Mouse (Mus musculus): ENCODE measurements at regions not wholly inside any gene's neighbourhood (a gene's known extent, or its start where the extent isn't known, plus 50 kb on each side); places are given as distances from the start of the nearest gene placed in this dataset.
A peak's percentile ranks its signal among the peaks of the same experiment; 100 is the strongest.

- Histone ChIP-seq H3K27ac (ENCODE audit: low read depth, low read length) (no peak overlapping the region), H3K4me2 (ENCODE audit: low read length) (no peak overlapping the region), H3K9me3 (ENCODE audit: control insufficient read depth, low read length) (no peaks in the 10 kb centered on the region), H3K27me3 (replicated peaks; ENCODE audit: control insufficient read depth, insufficient read depth, low read length) (no peaks in the 10 kb centered on the region), H3K9ac (ENCODE audit: low read depth, low read length) (no peak overlapping the region), H3K36me3 (ENCODE audit: control insufficient read depth, insufficient read depth, low read length) (no peaks in the 10 kb centered on the region), H3K4me3 (ENCODE audit: low read length) (no peak overlapping the region), H3K4me1 (ENCODE audit: control insufficient read depth, insufficient read depth, low read depth, low read length) (peaks cover 3% of the 10 kb centered on the region; the same call in 1 of the 2 replicates)
- ATAC-seq = no peak
- WGBS = 83% methylated on average over 3 of the region's 3 CpGs
These were observed 186.3 kb upstream of the Mvb12b start for GRCm38 (mm10) chr2:34074066-34074465.

- H3K9ac ChIP-seq (ENCODE audit: low read depth, low read length) = no peak overlapping the region
- H3K4me2 ChIP-seq (ENCODE audit: low read length) = no peak overlapping the region
- H3K4me1 ChIP-seq (ENCODE audit: control insufficient read depth, insufficient read depth, low read depth, low read length) = no peaks in the 10 kb centered on the region; the same call in 1 of the 2 replicates
- H3K9me3 ChIP-seq (ENCODE audit: control insufficient read depth, low read length) = no peaks in the 10 kb centered on the region
- WGBS = 61% methylated on average over 13 of the region's 13 CpGs
- no peak overlapping the region for H3K4me3 ChIP-seq (ENCODE audit: low read length)
- peak; percentile 55; the same call in 1 of the 2 replicates for ATAC-seq
- H3K27me3 ChIP-seq (replicated peaks; ENCODE audit: control insufficient read depth, insufficient read depth, low read length) = no peaks in the 10 kb centered on the region
- H3K27ac ChIP-seq (ENCODE audit: low read depth, low read length) = no peak overlapping the region
- H3K36me3 ChIP-seq (ENCODE audit: control insufficient read depth, insufficient read depth, low read length) = no peaks in the 10 kb centered on the region
These were observed 177.8 kb upstream of the Mvb12b start for GRCm38 (mm10) chr2:34065592-34065991.

- H3K9me3 ChIP-seq (ENCODE audit: control insufficient read depth, low read length) = no peaks in the 10 kb centered on the region
- no peaks in the 10 kb centered on the region for H3K27me3 ChIP-seq (replicated peaks; ENCODE audit: control insufficient read depth, insufficient read depth, low read length)
- H3K9ac ChIP-seq (ENCODE audit: low read depth, low read length) = no peak overlapping the region
- no peak for ATAC-seq
- no peaks in the 10 kb centered on the region for H3K36me3 ChIP-seq (ENCODE audit: control insufficient read depth, insufficient read depth, low read length)
- no peak overlapping the region for H3K27ac ChIP-seq (ENCODE audit: low read depth, low read length)
- no peaks in the 10 kb centered on the region; the same call in 1 of the 2 replicates for H3K4me1 ChIP-seq (ENCODE audit: control insufficient read depth, insufficient read depth, low read depth, low read length)
- 47% methylated on average over 10 of the region's 10 CpGs for WGBS
- H3K4me3 ChIP-seq (ENCODE audit: low read length) = no peak overlapping the region
- no peak overlapping the region for H3K4me2 ChIP-seq (ENCODE audit: low read length)
These were observed 177.3 kb upstream of the Mvb12b start for GRCm38 (mm10) chr2:34065090-34065489.

- H3K36me3 ChIP-seq (ENCODE audit: control insufficient read depth, insufficient read depth, low read length) = no peaks in the 10 kb centered on the region
- no peak overlapping the region; the same call in 1 of the 2 replicates for H3K4me2 ChIP-seq (ENCODE audit: low read length)
- H3K4me3 ChIP-seq (ENCODE audit: low read length) = no peak overlapping the region
- H3K27me3 ChIP-seq (replicated peaks; ENCODE audit: control insufficient read depth, insufficient read depth, low read length) = no peaks in the 10 kb centered on the region
- 0 out of 2 replicates have a peak overlapping the region, but pooled peaks have one; percentile 8 for H3K27ac ChIP-seq (ENCODE audit: low read depth, low read length)
- whole genome bisulfite sequencing = 63% methylated on average over 13 of the region's 13 CpGs
- H3K9ac ChIP-seq (ENCODE audit: low read depth, low read length) = no peak overlapping the region
- ATAC-seq = no peak
- H3K4me1 ChIP-seq (ENCODE audit: control insufficient read depth, insufficient read depth, low read depth, low read length) = no peaks in the 10 kb centered on the region
- H3K9me3 ChIP-seq (ENCODE audit: control insufficient read depth, low read length) = no peaks in the 10 kb centered on the region
These were observed 168.8 kb upstream of the Mvb12b start for GRCm38 (mm10) chr2:34056552-34056951.

GRCm38 (mm10) chr2:34043064-34043463 is 155.3 kb upstream of the Mvb12b start:
- no peak overlapping the region for H3K4me3 ChIP-seq (ENCODE audit: low read length)
- H3K27me3 ChIP-seq (replicated peaks; ENCODE audit: control insufficient read depth, insufficient read depth, low read length) = no peaks in the 10 kb centered on the region
- no peaks in the 10 kb centered on the region for H3K9me3 ChIP-seq (ENCODE audit: control insufficient read depth, low read length)
- no peak for ATAC-seq
- H3K4me1 ChIP-seq (ENCODE audit: control insufficient read depth, insufficient read depth, low read depth, low read length) = peaks cover 3% of the 10 kb centered on the region; the same call in 1 of the 2 replicates
- H3K36me3 ChIP-seq (ENCODE audit: control insufficient read depth, insufficient read depth, low read length) = no peaks in the 10 kb centered on the region
- no peak overlapping the region for H3K4me2 ChIP-seq (ENCODE audit: low read length)
- 86% methylated on average over 5 of the region's 5 CpGs for WGBS
- H3K27ac ChIP-seq (ENCODE audit: low read depth, low read length) = no peak overlapping the region
- H3K9ac ChIP-seq (ENCODE audit: low read depth, low read length) = no peak overlapping the region

GRCm38 (mm10) chr2:34042336-34042735 is 154.6 kb upstream of the Mvb12b start:
- Histone ChIP-seq H3K4me1 (ENCODE audit: control insufficient read depth, insufficient read depth, low read depth, low read length) (peaks cover 3% of the 10 kb centered on the region; the same call in 1 of the 2 replicates), H3K9me3 (ENCODE audit: control insufficient read depth, low read length) (no peaks in the 10 kb centered on the region), H3K4me2 (ENCODE audit: low read length) (no peak overlapping the region), H3K27ac (ENCODE audit: low read depth, low read length) (no peak overlapping the region), H3K4me3 (ENCODE audit: low read length) (no peak overlapping the region), H3K36me3 (ENCODE audit: control insufficient read depth, insufficient read depth, low read length) (no peaks in the 10 kb centered on the region), H3K27me3 (replicated peaks; ENCODE audit: control insufficient read depth, insufficient read depth, low read length) (no peaks in the 10 kb centered on the region), H3K9ac (ENCODE audit: low read depth, low read length) (no peak overlapping the region)
- no peak for ATAC-seq
- WGBS = 56% methylated on average over 7 of the region's 7 CpGs

GRCm38 (mm10) chr2:34038982-34039381 is 151.2 kb upstream of the Mvb12b start:
- H3K27ac ChIP-seq (ENCODE audit: low read depth, low read length) = peak overlapping the region; percentile 34; the same call in 1 of the 2 replicates
- no peaks in the 10 kb centered on the region for H3K9me3 ChIP-seq (ENCODE audit: control insufficient read depth, low read length)
- 56% methylated on average over 8 of the region's 8 CpGs for WGBS
- H3K27me3 ChIP-seq (replicated peaks; ENCODE audit: control insufficient read depth, insufficient read depth, low read length) = no peaks in the 10 kb centered on the region
- H3K36me3 ChIP-seq (ENCODE audit: control insufficient read depth, insufficient read depth, low read length) = no peaks in the 10 kb centered on the region
- peaks cover 3% of the 10 kb centered on the region; the same call in 1 of the 2 replicates for H3K4me1 ChIP-seq (ENCODE audit: control insufficient read depth, insufficient read depth, low read depth, low read length)
- no peak overlapping the region for H3K4me3 ChIP-seq (ENCODE audit: low read length)
- ATAC-seq = no peak
- H3K4me2 ChIP-seq (ENCODE audit: low read length) = no peak overlapping the region
- H3K9ac ChIP-seq (ENCODE audit: low read depth, low read length) = no peak overlapping the region

- Histone ChIP-seq H3K9me3 (ENCODE audit: control insufficient read depth, low read length) (no peaks in the 10 kb centered on the region), H3K36me3 (ENCODE audit: control insufficient read depth, insufficient read depth, low read length) (no peaks in the 10 kb centered on the region), H3K27me3 (replicated peaks; ENCODE audit: control insufficient read depth, insufficient read depth, low read length) (no peaks in the 10 kb centered on the region), H3K27ac (ENCODE audit: low read depth, low read length) (0 out of 2 replicates have a peak overlapping the region, but pooled peaks have one; percentile 46), H3K4me1 (ENCODE audit: control insufficient read depth, insufficient read depth, low read depth, low read length) (peaks cover 20% of the 10 kb centered on the region), H3K4me3 (ENCODE audit: low read length) (no peak overlapping the region), H3K4me2 (ENCODE audit: low read length) (no peak overlapping the region), H3K9ac (ENCODE audit: low read depth, low read length) (no peak overlapping the region)
- WGBS = 30% methylated on average over 11 of the region's 11 CpGs
- ATAC-seq = peak; percentile 46
These were observed 145.5 kb upstream of the Mvb12b start for GRCm38 (mm10) chr2:34033212-34033611.

GRCm38 (mm10) chr2:34031421-34031820 is 143.7 kb upstream of the Mvb12b start:
- ATAC-seq = no peak
- WGBS = 23% methylated on average over 7 of the region's 7 CpGs
- no peaks in the 10 kb centered on the region for H3K36me3 ChIP-seq (ENCODE audit: control insufficient read depth, insufficient read depth, low read length)
- no peak overlapping the region for H3K4me2 ChIP-seq (ENCODE audit: low read length)
- H3K9me3 ChIP-seq (ENCODE audit: control insufficient read depth, low read length) = no peaks in the 10 kb centered on the region
- H3K4me3 ChIP-seq (ENCODE audit: low read length) = no peak overlapping the region
- no peaks in the 10 kb centered on the region for H3K27me3 ChIP-seq (replicated peaks; ENCODE audit: control insufficient read depth, insufficient read depth, low read length)
- H3K27ac ChIP-seq (ENCODE audit: low read depth, low read length) = peak overlapping the region; percentile 21; the same call in 1 of the 2 replicates
- no peak overlapping the region for H3K9ac ChIP-seq (ENCODE audit: low read depth, low read length)
- H3K4me1 ChIP-seq (ENCODE audit: control insufficient read depth, insufficient read depth, low read depth, low read length) = peaks cover 28% of the 10 kb centered on the region

Data from hindbrain, embryonic 16.5 days (tissue).